Mouse (Mus musculus): ENCODE data around the gene Hyal3.

Hyal3 gene

GRCm38 (mm10) chr9:107551117-107551889, 29.3 kb upstream of the Hyal3 start, which contains the start of gene Rassf1:
Gene Rassf1 (plus strand): TSS chr9:107551555.
- DNase-seq: peak; percentile 81 to 87

GRCm38 (mm10) chr9:107551890-107552355, 28.7 kb upstream of the Hyal3 start:
- DNase-seq: peak; percentile 37 to 59

DNA sequence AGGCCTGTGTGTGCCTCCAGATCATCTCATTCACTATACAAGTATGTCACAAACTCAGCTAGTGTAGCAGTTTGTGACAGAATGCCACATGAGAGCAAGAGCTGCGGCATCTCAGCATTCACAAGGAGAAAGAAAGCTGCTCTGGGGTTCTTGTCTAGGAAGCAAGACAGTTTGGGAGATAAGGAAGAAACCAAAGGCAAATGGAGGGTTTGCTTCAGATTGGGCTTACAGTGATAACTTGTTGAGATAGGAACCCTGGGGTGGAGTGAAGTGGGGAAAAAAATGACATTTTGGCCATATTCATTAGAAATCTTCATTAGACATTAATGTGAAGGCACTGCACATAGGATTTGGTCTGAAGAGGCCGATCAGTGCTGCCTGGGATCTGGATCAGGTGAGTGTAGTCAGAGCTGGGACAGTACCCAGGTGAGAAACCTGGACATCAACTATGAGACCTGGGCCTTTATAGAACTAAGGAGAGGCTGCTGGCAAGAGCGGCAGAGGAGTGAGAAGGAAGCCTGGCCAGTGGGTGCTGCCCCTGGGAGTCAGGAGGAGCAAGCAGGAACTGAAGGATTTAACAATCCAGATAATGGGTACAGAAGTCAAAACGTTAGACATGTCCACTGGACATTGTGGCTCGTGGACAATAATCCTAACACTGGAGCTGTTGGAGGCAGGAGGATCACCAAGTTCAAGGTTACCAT, 27.8 kb upstream of the Hyal3 start:
- DNase-seq: peak; percentile 11 to 14

GRCm38 (mm10) chr9:107553541-107554318, 26.9 kb upstream of the Hyal3 start:
- DNase-seq: peak; percentile 60 to 76

DNA sequence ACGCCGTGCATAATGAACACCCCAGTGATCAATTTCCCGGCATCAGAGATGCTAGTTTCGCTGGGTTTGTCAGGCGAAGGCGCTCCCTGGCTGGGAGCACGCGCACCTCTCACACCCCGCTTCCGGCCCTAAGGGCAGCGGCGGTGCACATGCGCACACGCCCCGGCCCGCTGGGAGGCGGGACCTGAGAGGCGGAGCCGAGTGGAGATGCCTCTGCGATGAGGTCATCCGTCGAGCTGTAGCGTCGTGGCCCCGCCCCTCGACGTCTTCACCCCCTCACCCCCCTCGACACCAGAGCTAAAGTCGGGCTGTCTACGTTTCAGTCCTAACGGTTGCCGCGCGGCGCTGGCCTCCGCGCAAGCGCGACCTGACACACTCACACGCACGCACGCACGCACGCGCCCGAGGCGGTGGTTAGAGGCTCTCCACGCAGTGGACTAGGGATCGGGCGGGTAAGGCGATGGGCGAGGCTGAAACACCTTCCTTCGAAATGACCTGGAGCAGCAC, 26.2 kb upstream of the Hyal3 start:
- peak; percentile 96 to 98 for DNase-seq

- DNase-seq: peak; percentile 73 to 82
Measured at GRCm38 (mm10) chr9:107555031-107555457, 25.6 kb upstream of the Hyal3 start.

GRCm38 (mm10) chr9:107555701-107556100, 24.9 kb upstream of the Hyal3 start:
- DNase-seq: no peak

- DNase-seq: no peak
Measured at GRCm38 (mm10) chr9:107556346-107556745, 24.3 kb upstream of the Hyal3 start.

GRCm38 (mm10) chr9:107563029-107563581, 17.5 kb upstream of the Hyal3 start, which contains the start of gene Tusc2:
Gene Tusc2 (plus strand): TSS chr9:107563255.
- peak; percentile 94 to 96 for DNase-seq

GRCm38 (mm10) chr9:107565556-107565955, 15.1 kb upstream of the Hyal3 start:
- DNase-seq: peak in 1 of 2 experiments; percentile 62

DNA sequence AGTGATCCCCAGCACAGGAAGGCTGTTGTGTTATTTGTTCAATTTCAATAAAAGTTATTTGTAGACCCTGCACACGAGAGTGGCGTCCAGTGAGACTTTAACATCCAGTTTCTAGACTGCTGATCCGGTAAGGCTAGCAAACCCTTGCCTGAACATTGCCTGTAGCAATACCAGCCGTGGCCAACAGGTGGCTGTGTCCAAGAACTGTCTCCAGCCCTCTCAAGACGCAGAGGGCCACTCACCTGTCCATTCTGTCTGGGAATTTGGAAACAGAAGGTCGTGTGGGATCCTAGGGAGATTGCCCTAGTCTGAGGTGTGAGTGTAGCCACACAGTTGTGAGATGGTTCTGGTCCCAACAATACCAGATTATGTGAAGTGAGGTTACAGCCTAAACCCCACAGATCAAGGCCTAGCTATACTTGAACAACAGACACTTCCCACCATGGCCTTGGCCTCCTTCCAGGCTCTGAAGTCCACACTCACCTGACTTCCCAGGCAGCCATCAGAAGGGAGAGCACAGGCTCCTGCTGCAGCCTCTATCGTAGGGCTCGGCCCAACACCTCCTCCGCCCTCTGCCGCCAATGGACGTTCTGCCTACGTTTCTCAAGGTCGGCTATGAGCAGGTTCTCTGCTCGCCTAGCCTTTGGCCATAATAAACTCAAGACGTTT, 14.4 kb upstream of the Hyal3 start:
- peak; percentile 95 for DNase-seq

- peak; percentile 44 to 62 for DNase-seq
Measured at GRCm38 (mm10) chr9:107566855-107567254, 13.8 kb upstream of the Hyal3 start.

DNA sequence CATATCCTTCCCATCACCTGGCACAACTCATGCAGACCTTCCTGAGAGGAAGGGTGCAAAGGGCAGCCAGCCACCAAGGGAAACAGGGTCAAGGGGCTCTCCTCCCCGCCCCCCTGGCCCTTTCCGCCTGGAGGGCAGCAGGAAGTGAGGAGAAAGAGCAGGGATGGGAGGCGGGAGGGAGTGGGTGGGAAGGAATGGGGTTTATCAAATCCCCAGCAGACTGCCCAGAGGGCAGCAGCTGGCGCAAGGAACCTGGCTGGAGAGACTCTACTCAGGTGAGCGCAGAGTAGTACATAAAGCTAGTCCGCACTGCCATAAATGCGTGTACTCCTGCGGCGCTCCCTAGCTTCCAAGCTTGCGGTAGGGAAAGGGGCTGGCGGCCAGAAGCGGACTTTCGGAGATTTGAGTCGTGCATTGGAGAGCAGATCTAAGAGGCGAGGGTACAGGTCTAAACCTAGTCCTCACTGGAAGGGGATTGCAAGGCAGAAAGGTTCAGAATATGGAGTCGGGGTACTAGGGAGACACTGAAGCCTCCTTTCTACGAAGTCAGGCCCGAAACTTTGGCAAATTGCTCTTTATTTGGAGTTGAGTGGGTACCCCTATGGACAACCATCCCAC, 12.8 kb upstream of the Hyal3 start, which contains the start of gene Hyal2:
Hyal2 (plus strand) TSS at position 244 of the 618 bp plus-strand sequence.
- peak; percentile 69 to 81 for DNase-seq

GRCm38 (mm10) chr9:107568331-107569261, 12.0 kb upstream of the Hyal3 start:
- DNase-seq: peak; percentile 87 to 94

DNA sequence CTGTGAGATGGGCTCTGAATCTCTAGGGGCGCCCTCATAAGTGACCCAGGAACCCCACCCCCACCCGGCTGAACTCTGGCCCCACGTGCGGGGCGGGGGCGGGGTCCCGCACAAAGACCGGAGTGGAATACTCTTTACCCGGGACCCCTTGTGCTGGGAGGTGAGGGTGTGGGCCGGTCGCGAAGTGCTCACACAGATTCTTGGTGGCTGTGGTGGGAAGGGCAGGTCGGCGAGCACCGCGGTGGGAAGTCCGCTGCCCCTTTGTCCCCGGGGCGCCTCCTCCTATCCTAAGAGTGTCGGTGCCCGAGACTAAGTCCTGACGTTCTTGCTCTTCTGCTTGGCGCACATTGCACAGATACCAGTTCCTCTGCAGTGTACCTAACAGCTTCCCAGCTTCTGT, 11.3 kb upstream of the Hyal3 start:
- DNase-seq: no peak

- peak in 1 of 2 experiments; percentile 42 for DNase-seq
Measured at GRCm38 (mm10) chr9:107570016-107570415, 10.6 kb upstream of the Hyal3 start.

DNA sequence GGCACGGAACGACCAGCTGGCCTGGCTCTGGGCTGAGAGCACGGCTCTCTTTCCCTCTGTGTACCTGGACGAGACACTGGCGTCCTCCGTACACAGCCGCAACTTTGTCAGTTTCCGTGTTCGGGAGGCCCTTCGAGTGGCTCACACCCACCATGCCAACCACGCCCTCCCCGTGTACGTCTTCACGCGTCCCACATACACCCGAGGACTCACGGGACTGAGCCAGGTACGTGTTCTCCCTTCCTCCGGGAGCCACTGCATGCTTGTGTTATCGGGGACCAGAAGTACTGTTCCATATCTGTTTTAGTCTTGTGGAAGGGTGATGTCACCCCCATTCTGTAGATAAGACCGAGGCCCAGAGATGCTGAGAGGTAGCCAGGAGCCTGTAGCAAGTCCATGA, 9.8 kb upstream of the Hyal3 start:
- DNase-seq: no peak

- no peak for DNase-seq
Measured at GRCm38 (mm10) chr9:107571534-107572326, 8.9 kb upstream of the Hyal3 start.

DNA sequence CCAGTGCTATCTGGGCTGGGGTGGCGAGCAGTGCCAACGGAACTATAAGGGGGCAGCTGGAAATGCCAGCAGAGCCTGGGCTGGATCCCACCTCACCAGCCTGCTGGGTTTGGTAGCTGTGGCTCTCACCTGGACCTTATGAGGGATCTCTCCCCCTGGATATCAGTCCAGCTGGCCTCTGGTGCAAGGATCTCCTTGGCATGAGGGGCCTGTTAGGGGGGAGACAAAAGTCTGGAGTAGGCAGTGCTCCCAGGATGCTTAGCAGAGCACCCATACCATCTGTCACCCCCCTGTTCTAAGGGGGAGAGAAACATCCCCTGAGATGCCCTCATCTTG, 8.3 kb upstream of the Hyal3 start:
- no peak for DNase-seq

Data from kidney, postnatal 4 days (tissue).